Mouse (Mus musculus) Patski (cell line): ENCODE measurements around the gene Csmd2. TPM values are rescaled to one million over a fixed set of nuclear protein-coding genes. Genes with fewer than 3 reads are reported as not detected.

ENCODE experiments used
- ATAC-seq: fragments of 100-300 bp; one replicate; pipeline ENCODE4 v1.8.0; 2021
- CTCF ChIA-PET: fragments of 350-600 bp; sonication (Branson Sonifier 250); formaldehyde crosslinking; loops from one replicate; lab custom pipeline; 2022; ENCODE audit warnings: inconsistent platforms; lab: Charles Lee
- POLR2A ChIA-PET: fragments of 350-600 bp; sonication (Branson Sonifier 250); formaldehyde crosslinking; loops from one replicate; lab custom pipeline; 2022; ENCODE audit warnings: antibody characterized with exemption, inconsistent platforms; lab: Charles Lee
- DNase-seq: peaks from one replicate; pipeline ENCODE4 v3.0.0-alpha.2; 2011; ENCODE audit warnings: low read depth, low spot score
- H3K27me3 ChIP-seq: fragments of 371-371 bp; one replicate; pipeline ENCODE4 v1.5.1; 2021
- CTCF ChIP-seq: fragments of 100-300 bp; IDR thresholded peaks from one replicate; pipeline ENCODE4 v1.5.1; 2021
- in situ Hi-C: fragments of 300-500 bp; cut with MboI; formaldehyde crosslinking; loops from 3 replicates; pipeline ENCODE4 v1.11.1; 2018; ENCODE audit warnings: low pct_unique_long_range_greater_than_20kb, mixed read lengths
- polyA plus RNA-seq: library from polyadenylated mRNA; unstranded; gene quantifications from one replicate; pipeline ENCODE4 v1.2.3, GENCODE M21; 2021

The Csmd2 gene
- polyA plus RNA-seq, 1 experiment from 2014 or later, result 0.03 TPM

GRCm38 (mm10) chr4:128241854-128242356 is 254.2 kb downstream of the Csmd2 start:
- H3K27me3 ChIP-seq, result no peaks in the 10 kb centered on the region
- POLR2A ChIA-PET, result no interaction called here
- DNase-seq, result no peak
- no peak for ATAC-seq
- TF ChIP-seq CTCF, result no peak
- CTCF ChIA-PET, result no interaction called here
- in situ Hi-C loops, result no loop called here

GRCm38 (mm10) chr4:128245201-128245600 is 257.5 kb downstream of the Csmd2 start:
- DNase-seq, result no peak
- TF ChIP-seq CTCF, result no peak
- in situ Hi-C loops, result no loop called here
- no peak for ATAC-seq
- ChIA-PET CTCF (no interaction called here), POLR2A (no interaction called here)
- no peaks in the 10 kb centered on the region for H3K27me3 ChIP-seq

- in situ Hi-C loops, result no loop called here
Observed at GRCm38 (mm10) chr4:128248676-128249075, 261.0 kb downstream of the Csmd2 start.

GRCm38 (mm10) chr4:128259211-128259610 is 271.6 kb downstream of the Csmd2 start:
- in situ Hi-C loops, result loop anchor here (25.0 kb wide), 1 partner anchor 97 kb away; no protein-coding TSS in a partner anchor
- DNase-seq (no peak), ATAC-seq (no peak)
- ChIA-PET CTCF (no interaction called here), POLR2A (no interaction called here)
- no peak for TF ChIP-seq CTCF
- H3K27me3 ChIP-seq, result no peaks in the 10 kb centered on the region

More at GRCm38 (mm10) chr4:128248676-128249075, 261.0 kb downstream of the Csmd2 start:
- no peak for TF ChIP-seq CTCF
- POLR2A ChIA-PET, result no interaction called here
- DNase-seq, result no peak
- no peaks in the 10 kb centered on the region for H3K27me3 ChIP-seq
- CTCF ChIA-PET, result no interaction called here
- no peak for ATAC-seq

- no peak for TF ChIP-seq CTCF
- CTCF ChIA-PET, result no interaction called here
- in situ Hi-C loops, result loop anchor here (25.0 kb wide), 1 partner anchor 99 kb away; no protein-coding TSS in a partner anchor
- H3K27me3 ChIP-seq, result no peaks in the 10 kb centered on the region
- no peak for DNase-seq
- POLR2A ChIA-PET, result no interaction called here
- ATAC-seq, result no peak
Observed at GRCm38 (mm10) chr4:128260907-128261560, 273.4 kb downstream of the Csmd2 start, which contains the start of gene Hmgb4. Hmgb4 (minus strand) TSS chr4:128260957.

- no peak for ATAC-seq
Observed at GRCm38 (mm10) chr4:128264491-128264890, 276.8 kb downstream of the Csmd2 start.

GRCm38 (mm10) chr4:128265341-128265740 is 277.7 kb downstream of the Csmd2 start:
- in situ Hi-C loops, result loop anchor here (25.0 kb wide), 1 partner anchor 103 kb away; no protein-coding TSS in a partner anchor
- ChIA-PET POLR2A (no interaction called here), CTCF (no interaction called here)
- DNase-seq (no peak), ATAC-seq (no peak)
- TF ChIP-seq CTCF, result no peak
- no peaks in the 10 kb centered on the region for H3K27me3 ChIP-seq

More at GRCm38 (mm10) chr4:128264491-128264890, 276.8 kb downstream of the Csmd2 start:
- ChIA-PET CTCF (no interaction called here), POLR2A (no interaction called here)
- H3K27me3 ChIP-seq, result no peaks in the 10 kb centered on the region
- no peak for TF ChIP-seq CTCF
- in situ Hi-C loops, result loop anchor here (25.0 kb wide), 1 partner anchor 102 kb away; no protein-coding TSS in a partner anchor
- DNase-seq, result no peak

- ChIA-PET POLR2A (no interaction called here), CTCF (no interaction called here)
- H3K27me3 ChIP-seq, result no peaks in the 10 kb centered on the region
- TF ChIP-seq CTCF, result no peak
- ATAC-seq, result no peak
- no peak for DNase-seq
- in situ Hi-C loops, result loop anchor here (25.0 kb wide), 1 partner anchor 107 kb away; no protein-coding TSS in a partner anchor
Observed at GRCm38 (mm10) chr4:128269261-128269875, 281.7 kb downstream of the Csmd2 start.

GRCm38 (mm10) chr4:128270177-128270576 is 282.5 kb downstream of the Csmd2 start:
- POLR2A ChIA-PET, result no interaction called here
- TF ChIP-seq CTCF, result no peak
- CTCF ChIA-PET, result no interaction called here
- ATAC-seq, result no peak
- no peak for DNase-seq
- H3K27me3 ChIP-seq, result no peaks in the 10 kb centered on the region
- in situ Hi-C loops, result loop anchor here (25.0 kb wide), 1 partner anchor 108 kb away; no protein-coding TSS in a partner anchor

GRCm38 (mm10) chr4:128270931-128271330 is 283.3 kb downstream of the Csmd2 start:
- H3K27me3 ChIP-seq, result no peaks in the 10 kb centered on the region
- TF ChIP-seq CTCF, result no peak
- ChIA-PET POLR2A (no interaction called here), CTCF (no interaction called here)
- in situ Hi-C loops, result loop anchor here (25.0 kb wide), 1 partner anchor 109 kb away; no protein-coding TSS in a partner anchor
- no peak for DNase-seq
- ATAC-seq, result no peak

GRCm38 (mm10) chr4:128272501-128272900 is 284.8 kb downstream of the Csmd2 start:
- in situ Hi-C loops, result loop anchor here (25.0 kb wide), 1 partner anchor 110 kb away; no protein-coding TSS in a partner anchor
- ChIA-PET POLR2A (no interaction called here), CTCF (no interaction called here)
- no peak for DNase-seq
- TF ChIP-seq CTCF, result no peak
- no peaks in the 10 kb centered on the region for H3K27me3 ChIP-seq
- no peak for ATAC-seq
